Mouse (Mus musculus): ENCODE results near the gene Zmat5. TPM values are rescaled to one million over a fixed set of nuclear protein-coding genes. Genes with fewer than 3 reads are reported as not detected.

The Zmat5 gene
- polyA plus RNA-seq, 1 experiment = 55.1 TPM

GRCm38 (mm10) chr11:4783116-4783515, 78.6 kb downstream of the Zmat5 start:
- DNase-seq = no peak
- WGBS = 78% methylated on average over 3 of the region's 3 CpGs
- TF ChIP-seq POLR2A (IDR thresholded peaks at IDR 0.05; ENCODE audit: borderline replicate concordance, extremely low read depth, low read depth, low read length) (no peak), CTCF (IDR thresholded peaks at IDR 0.05; ENCODE audit: insufficient read depth, low read length) (no peak)
- H3K4me1 ChIP-seq (ENCODE audit: control insufficient read depth, insufficient read depth, low read length) = peaks cover 3% of the 10 kb centered on the region; the same call in 1 of the 2 replicates
- no peak overlapping the region for H3K4me3 ChIP-seq (replicated peaks; ENCODE audit: extremely low read depth, low read depth, low read length)

GRCm38 (mm10) chr11:4784629-4785142, 80.2 kb downstream of the Zmat5 start:
- 49% methylated on average over 5 of the region's 5 CpGs for WGBS
- DNase-seq = no peak
- TF ChIP-seq CTCF (IDR thresholded peaks at IDR 0.05; ENCODE audit: insufficient read depth, low read length) (no peak), POLR2A (IDR thresholded peaks at IDR 0.05; ENCODE audit: borderline replicate concordance, extremely low read depth, low read depth, low read length) (no peak)
- peaks cover 3% of the 10 kb centered on the region; the same call in 1 of the 2 replicates for H3K4me1 ChIP-seq (ENCODE audit: control insufficient read depth, insufficient read depth, low read length)
- no peak overlapping the region for H3K4me3 ChIP-seq (replicated peaks; ENCODE audit: extremely low read depth, low read depth, low read length)

Other genes starting within 250 kb of the Zmat5 start
- 33.9 and 44.1 TPM in 2 replicates for gene Mtmr3, start 109.8 kb upstream of the Zmat5 start, polyA plus RNA-seq (2012; rRNA removed)
- gene Gm11032, start 84.6 kb upstream of the Zmat5 start, polyA plus RNA-seq (2012; rRNA removed) = not detected in 2 replicates
- 23.5 and 34.0 TPM in 2 replicates for gene Ascc2, start 66.9 kb upstream of the Zmat5 start, polyA plus RNA-seq (2012; rRNA removed)
- gene Uqcr10, start 336 bp upstream of the Zmat5 start, polyA plus RNA-seq (2012; rRNA removed) = 460 and 481 TPM in 2 replicates
- gene Cabp7, start 42.1 kb downstream of the Zmat5 start, polyA plus RNA-seq (2012; rRNA removed) = 0.25 TPM in 1 of 2 replicates, not detected in the other
- gene Nf2, start 144.9 kb downstream of the Zmat5 start, polyA plus RNA-seq (2012; rRNA removed) = 42.5 and 50.9 TPM in 2 replicates
- gene Nipsnap1, start 169.3 kb downstream of the Zmat5 start, polyA plus RNA-seq (2012; rRNA removed) = 7.1 and 16.2 TPM in 2 replicates
- 12.1 and 16.4 TPM in 2 replicates for gene Thoc5, start 190.6 kb downstream of the Zmat5 start, polyA plus RNA-seq (2012; rRNA removed)
- gene Nefh, start 243.4 kb downstream of the Zmat5 start, polyA plus RNA-seq (2012; rRNA removed) = 0.07 and 0.12 TPM in 2 replicates